Mouse (Mus musculus) splenic B cell, adult 2 months (primary cell): ENCODE data around the gene Fat3.

Experiments used
- DNase-seq: peaks from one replicate; pipeline ENCODE4 v3.0.0-alpha.2; 2011; ENCODE audit warnings: low read depth, low spot score
- H3K27me3 ChIP-seq: 2 replicates; pipeline ENCODE4 v1.6.1; 2012; ENCODE audit warnings: mild to moderate bottlenecking, low read length, moderate library complexity, mixed read lengths; ENCODE audit not compliant: control insufficient read depth, poor library complexity, insufficient read depth, severe bottlenecking
- H3K36me3 ChIP-seq: 2 replicates; pipeline ENCODE4 v1.6.1; 2012; ENCODE audit warnings: mild to moderate bottlenecking, low read length, moderate library complexity, mixed read lengths; ENCODE audit not compliant: control insufficient read depth, poor library complexity, insufficient read depth, severe bottlenecking

The Fat3 gene

DNA sequence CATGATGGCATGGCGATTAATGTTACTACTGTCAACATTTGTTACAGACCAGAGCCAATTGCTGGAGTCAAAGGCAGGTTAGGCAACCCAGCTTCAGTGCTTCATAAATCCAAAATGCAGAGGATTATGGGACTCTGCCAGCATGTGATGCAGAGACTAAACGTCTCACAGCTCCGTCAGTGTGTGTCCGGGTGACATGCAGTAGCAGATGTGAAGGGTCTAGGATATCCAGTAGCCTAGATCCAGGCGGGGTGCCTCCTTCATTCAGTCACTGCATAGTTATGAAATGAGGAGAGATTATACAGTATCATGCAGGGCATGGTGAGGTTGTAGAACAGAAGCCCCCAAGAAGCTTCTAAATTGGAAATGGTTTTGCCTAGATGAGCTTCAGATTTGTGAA is 379.3 kb downstream of the Fat3 start:
- DNase-seq = no peak
- H3K27me3 ChIP-seq = no peaks in the 10 kb centered on the region
- H3K36me3 ChIP-seq = no peaks in the 10 kb centered on the region

GRCm38 (mm10) chr9:16114821-16115485 is 386.1 kb downstream of the Fat3 start:
- no peak for DNase-seq
- no peaks in the 10 kb centered on the region for H3K36me3 ChIP-seq
- H3K27me3 ChIP-seq = no peaks in the 10 kb centered on the region

DNA sequence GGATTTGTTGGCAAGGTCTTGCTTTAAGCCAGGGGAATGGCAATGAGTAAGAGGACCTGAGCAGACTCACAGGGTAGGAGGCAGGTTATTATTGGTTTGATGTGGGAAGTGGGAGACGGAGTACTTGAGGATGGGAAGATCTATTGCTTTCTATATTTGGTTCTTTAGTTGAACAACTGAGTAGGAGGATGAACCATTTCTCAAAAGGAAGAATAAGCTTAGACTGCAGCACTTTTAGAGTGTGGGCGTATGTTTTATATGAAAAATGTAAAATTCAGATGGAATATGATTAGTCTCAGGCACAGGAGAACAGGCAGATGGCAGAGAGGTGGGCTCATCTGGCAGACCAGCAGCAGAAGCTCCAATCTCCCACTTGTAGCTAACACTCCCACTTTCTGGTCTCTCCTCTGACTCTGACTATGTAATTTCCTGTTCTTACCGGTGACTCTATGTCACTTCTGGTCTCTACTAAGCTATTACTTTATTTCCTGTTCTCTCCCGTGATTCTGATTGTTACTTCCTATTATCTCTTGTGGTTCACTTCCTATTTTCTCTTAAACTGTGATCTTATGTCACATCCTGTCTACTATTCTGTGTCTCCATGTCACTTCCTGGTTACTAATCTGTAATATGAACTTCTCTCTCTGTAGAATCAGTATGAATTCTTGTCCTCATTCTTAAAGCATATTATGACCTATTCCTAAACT is 387.0 kb downstream of the Fat3 start:
- no peak for DNase-seq
- H3K36me3 ChIP-seq = no peaks in the 10 kb centered on the region

GRCm38 (mm10) chr9:16107900-16108299 is 393.2 kb downstream of the Fat3 start:
- Histone ChIP-seq H3K36me3 (no peaks in the 10 kb centered on the region), H3K27me3 (no peaks in the 10 kb centered on the region)
- no peak for DNase-seq

More for the DNA sequence above, 387.0 kb downstream of the Fat3 start:
- no peaks in the 10 kb centered on the region for H3K27me3 ChIP-seq

- no peaks in the 10 kb centered on the region for H3K36me3 ChIP-seq
- DNase-seq = no peak
- H3K27me3 ChIP-seq = no peaks in the 10 kb centered on the region
These were observed 393.7 kb downstream of the Fat3 start for GRCm38 (mm10) chr9:16107386-16107785.

DNA sequence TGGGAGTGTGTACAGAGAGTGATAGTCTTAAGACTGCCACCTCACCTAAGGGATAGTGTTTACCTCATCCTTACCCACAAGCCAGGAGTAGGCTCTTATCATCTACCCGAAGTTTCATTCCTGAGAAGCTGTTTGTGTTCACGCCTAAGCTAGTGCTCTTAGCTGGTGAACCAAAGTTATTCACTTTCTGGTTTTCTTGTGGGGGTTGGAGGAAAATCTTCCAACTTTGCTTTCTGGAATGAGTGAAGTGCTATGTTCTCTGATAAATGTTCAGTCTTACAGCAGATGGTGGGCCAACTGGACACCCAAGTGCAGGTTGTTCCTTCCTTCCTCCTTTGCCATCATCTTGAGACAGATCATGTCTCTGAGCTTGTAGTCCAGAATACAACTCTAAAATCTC is 402.5 kb downstream of the Fat3 start:
- no peaks in the 10 kb centered on the region for H3K36me3 ChIP-seq
- DNase-seq = no peak
- H3K27me3 ChIP-seq = no peaks in the 10 kb centered on the region

GRCm38 (mm10) chr9:16093047-16093668 is 407.9 kb downstream of the Fat3 start:
- no peak for DNase-seq
- H3K36me3 ChIP-seq = no peaks in the 10 kb centered on the region
- no peaks in the 10 kb centered on the region for H3K27me3 ChIP-seq

DNA sequence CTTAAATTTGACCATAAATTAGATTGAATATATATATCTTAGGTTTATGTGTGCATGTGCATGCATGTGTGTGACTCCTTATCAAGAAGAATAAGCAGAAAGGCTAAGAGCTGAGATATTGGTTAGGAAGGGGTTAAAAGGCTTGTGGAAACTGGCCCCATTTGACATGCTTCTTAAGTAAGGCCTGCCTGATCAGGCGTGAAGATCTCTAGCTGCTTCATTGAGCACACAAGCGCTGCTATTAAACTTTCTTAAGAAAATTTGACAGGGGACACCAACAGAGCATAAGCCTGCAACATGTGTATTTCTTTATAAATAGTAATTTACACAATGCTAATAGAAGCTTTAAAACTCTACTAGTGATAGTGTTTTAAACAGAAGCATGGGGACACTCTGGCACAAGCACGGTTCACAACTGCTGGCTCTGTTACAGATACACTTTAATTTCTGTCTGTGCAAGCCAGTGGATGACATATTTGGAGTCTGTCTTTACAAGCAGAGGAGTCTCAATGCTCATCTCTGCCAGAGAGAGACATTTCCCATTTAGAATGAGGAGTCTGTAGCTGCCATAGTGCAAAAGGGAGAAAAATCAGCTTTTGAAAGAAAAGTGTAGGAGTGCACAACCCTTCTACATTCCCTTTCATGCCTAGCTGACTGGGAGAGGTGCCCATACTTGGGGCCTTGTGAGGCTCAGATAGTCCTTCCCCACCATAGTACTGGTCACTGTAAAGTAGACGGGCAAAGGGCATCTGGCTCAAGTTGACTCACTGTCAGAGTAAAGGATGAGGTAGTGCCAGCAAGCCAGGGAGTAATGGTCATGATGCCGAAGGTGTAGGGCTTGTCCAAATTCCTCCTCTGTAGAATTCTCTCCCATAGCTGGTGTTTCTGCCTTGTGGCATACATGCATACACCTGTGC is 408.8 kb downstream of the Fat3 start:
- H3K27me3 ChIP-seq = no peaks in the 10 kb centered on the region
- no peaks in the 10 kb centered on the region for H3K36me3 ChIP-seq
- DNase-seq = no peak

- Histone ChIP-seq H3K27me3 (no peaks in the 10 kb centered on the region), H3K36me3 (no peaks in the 10 kb centered on the region)
- DNase-seq = no peak
These were observed 421.8 kb downstream of the Fat3 start for GRCm38 (mm10) chr9:16079292-16079691.

DNA sequence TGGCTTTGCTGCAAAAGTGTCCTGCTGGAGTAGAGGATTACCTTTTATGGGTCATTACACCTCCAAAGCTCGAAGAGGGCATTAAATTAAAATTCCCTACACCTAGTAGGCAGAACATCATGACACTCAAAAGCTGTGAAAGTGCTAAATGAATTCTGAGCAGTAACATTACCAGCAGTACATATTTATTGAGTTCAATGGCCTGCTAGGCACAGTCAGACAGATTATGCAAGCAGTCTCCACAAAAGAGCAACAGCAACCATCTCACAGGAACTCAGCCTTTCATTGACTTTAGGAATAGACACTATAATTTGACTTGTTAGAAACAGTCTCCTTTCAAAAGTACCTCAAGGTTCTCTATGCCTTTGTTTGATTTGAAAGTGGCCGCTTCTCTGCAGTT is 426.4 kb downstream of the Fat3 start:
- Histone ChIP-seq H3K36me3 (no peaks in the 10 kb centered on the region), H3K27me3 (no peaks in the 10 kb centered on the region)
- DNase-seq = no peak

DNA sequence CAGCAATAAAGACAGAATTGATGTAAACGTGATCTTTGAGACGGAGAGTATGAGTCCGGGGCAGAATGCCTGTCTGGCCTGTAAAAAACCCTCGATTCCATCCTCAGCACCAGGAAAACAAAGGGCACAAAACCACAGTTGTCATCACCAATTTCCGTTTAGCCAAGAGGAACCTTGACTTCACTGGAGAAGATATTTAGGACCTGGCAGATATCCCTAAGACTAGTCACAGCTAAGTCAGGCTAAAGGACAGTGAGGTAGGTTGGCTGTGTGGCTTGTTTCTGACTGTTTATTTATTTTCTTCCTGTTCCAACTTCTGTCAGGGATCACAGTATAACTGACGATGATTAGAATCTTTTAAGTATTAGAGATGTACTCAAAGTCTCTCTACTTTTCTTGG is 427.0 kb downstream of the Fat3 start:
- no peaks in the 10 kb centered on the region for H3K36me3 ChIP-seq
- DNase-seq = no peak
- H3K27me3 ChIP-seq = no peaks in the 10 kb centered on the region

DNA sequence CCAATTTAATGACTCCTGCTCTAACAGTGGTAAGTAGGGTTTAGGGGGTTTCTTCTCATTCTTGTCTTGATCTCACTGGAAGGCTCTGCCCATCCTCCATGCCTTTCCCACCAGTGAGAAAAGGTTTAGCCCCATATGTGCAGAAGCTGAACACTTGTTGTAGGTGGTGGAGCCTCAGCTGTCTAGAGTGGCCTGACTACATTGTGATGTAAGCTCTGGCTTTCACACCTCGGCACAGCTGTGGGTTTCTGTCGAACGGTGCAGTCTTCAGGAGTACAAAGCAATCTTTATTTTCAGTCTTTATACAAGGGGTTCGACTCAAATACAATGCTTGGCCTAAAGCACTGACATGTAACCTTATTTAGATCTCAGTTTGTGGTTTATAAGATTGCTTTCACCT is 437.6 kb downstream of the Fat3 start:
- no peak for DNase-seq
- Histone ChIP-seq H3K27me3 (no peaks in the 10 kb centered on the region), H3K36me3 (no peaks in the 10 kb centered on the region)

- Histone ChIP-seq H3K27me3 (no peaks in the 10 kb centered on the region), H3K36me3 (no peaks in the 10 kb centered on the region)
- DNase-seq = no peak
These were observed 438.6 kb downstream of the Fat3 start for GRCm38 (mm10) chr9:16062472-16062871.

DNA sequence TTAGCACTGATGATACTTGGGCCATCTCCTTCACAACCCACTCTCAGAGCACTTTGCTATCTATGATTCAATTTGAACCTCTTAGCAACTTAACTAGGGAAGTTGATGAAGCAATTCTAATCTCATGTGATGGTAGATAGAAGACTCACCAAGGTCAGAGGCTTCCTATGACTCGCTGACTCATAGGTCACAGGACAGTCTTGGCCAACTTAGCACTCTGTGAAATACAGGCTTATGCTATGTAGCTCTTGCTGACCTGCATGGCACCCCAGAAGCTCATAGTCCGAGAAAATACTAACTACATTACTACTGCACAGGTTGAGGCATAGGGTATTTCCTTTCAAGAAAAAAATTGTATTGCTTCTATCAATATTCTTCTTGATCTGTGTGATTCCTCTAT is 454.4 kb downstream of the Fat3 start:
- Histone ChIP-seq H3K27me3 (no peaks in the 10 kb centered on the region), H3K36me3 (no peaks in the 10 kb centered on the region)
- DNase-seq = no peak

GRCm38 (mm10) chr9:16037375-16037774 is 463.7 kb downstream of the Fat3 start:
- Histone ChIP-seq H3K27me3 (no peaks in the 10 kb centered on the region), H3K36me3 (no peaks in the 10 kb centered on the region)
- no peak for DNase-seq
